Mouse (Mus musculus): ENCODE data around the gene Fam129b. TPM values are rescaled to one million over a fixed set of nuclear protein-coding genes. Genes with fewer than 3 reads are reported as not detected.

Gene Fam129b
- 1.3 TPM for polyA plus RNA-seq (2014; fragmentation: Illumina TruSeq; extraction: RNeasy Lipid Tissue Mini Kit (QIAGEN cat#74804); ENCODE audit: low read depth, low replicate concordance)

DNA sequence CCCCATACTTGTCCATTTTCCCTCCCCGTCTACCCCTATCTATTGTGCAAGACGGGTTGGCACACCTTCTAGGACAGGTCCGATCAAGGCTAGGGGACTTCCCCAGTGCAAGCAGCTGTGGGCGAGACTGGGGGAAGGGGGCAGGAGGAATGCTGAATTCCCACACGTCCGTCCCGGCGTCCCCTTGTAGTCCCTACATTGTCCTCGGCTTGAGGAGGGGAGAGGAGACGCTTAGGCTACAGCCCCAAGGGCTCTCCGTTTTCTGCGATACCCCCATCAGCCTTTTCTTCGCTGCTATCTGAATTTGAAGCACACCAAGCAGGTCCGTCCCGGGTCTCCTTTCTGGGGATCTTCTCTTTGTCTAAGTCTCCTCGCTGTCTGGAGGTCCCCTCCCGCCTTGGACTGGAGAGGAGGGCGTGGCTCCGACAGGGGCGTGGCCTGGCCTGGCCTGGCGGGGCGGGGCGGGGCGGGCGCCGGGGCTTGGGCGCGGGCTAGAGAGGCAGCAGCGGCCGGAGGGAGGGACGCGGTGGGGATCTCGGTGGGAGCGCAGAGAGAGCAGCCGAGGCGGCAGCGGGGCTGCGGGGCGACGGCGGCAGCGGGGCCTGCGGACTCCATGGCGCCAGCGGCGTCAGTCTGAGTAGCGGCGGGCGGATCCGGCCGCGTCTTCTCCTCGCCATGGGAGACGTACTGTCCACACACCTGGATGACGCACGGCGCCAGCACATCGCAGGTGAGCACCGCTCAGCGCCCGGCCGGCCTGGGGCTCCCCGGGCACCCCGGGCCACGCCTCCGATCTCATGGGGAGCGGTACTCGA is at the start of gene Fam129b:
Fam129b (plus strand) TSS at position 440 of the 815 bp plus-strand sequence.

DNA sequence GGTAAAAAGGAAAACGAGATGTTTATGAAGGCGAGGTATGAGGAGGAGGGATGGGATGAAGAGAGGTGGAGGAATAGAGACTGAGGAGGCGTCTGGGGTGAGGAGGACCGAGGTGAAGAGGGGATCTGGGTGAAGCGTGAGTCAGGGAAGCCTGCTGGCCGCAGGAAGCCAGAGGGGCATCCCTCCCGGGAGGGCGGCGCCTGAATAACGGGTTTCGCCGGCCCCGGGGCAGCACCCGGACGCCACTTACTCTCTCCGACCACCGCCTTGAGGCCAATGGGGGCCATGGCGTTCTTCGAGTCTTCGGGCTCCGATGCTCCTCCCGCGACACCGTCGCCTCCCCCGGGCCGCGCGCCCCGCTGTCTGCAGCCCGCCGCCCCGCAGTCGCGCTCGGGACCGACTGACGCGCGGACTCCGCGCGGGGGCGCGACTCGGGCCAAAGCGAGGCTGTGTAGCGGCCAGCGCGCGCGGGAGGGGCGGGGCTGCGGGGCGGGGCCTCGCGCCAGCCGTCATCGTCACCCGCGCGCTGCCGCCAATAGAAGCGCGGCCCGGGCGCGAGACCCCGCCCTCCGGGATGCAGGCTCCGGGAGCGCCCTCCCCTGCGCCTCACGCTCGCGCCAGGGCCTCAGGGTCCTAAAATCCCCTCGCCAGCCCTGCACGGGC is 29.0 kb upstream of the Fam129b start, which contains the start of gene Stxbp1:
Stxbp1 (minus strand) TSS at position 441 of the 663 bp plus-strand sequence.

DNA sequence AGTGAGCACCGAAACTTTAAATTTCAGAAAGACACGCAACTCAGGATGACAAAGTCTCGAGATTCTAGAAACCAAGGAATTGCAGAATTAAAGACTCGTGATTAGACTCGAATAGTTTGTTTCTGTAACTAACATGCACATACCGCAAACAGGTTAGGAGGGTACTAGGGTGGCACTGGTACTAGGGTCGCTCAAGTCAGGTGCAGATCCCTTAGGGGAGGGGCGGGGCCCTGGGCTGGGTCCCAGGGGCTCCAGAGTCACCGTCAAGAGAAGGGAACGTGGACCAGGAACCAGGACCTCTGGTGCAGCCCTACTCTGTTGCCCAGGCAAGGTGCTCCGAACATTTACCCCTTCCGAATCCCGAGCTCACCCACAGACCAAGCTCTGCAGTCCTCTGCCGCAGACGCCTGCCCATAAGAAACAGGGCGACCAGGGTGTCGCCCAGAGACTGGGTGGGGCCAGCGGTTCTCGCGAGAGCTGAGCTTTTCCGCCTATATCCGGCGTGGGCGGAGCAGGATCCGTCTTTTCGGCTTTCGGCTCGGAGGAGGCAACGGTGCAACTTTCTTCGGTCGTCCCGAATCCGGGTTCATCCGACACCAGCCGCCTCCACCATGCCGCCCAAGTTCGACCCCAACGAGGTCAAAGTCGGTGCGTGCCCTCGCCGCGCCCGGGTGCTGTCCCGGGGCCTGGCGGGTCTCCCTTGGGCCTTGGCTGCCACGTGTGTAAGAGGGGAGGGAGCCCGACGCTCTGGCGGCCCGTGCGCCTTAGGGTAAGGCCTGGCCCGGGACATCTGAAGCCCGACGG is 85.5 kb downstream of the Fam129b start, which contains the start of the genes Rpl12 and Lrsam1:
Rpl12 (plus strand) TSS at position 368 of the 804 bp plus-strand sequence.
Lrsam1 (minus strand) TSS at position 423 of the 804 bp plus-strand sequence.

Other genes starting within 250 kb of the Fam129b start
- gene Eng, start 229.5 kb upstream of the Fam129b start, polyA plus RNA-seq (2014; fragmentation: Illumina TruSeq; extraction: RNeasy Lipid Tissue Mini Kit (QIAGEN cat#74804); ENCODE audit: low read depth, low replicate concordance): 2.1 TPM
- 1.1 TPM for gene Fpgs, start 172.0 kb upstream of the Fam129b start, polyA plus RNA-seq (2014; fragmentation: Illumina TruSeq; extraction: RNeasy Lipid Tissue Mini Kit (QIAGEN cat#74804); ENCODE audit: low read depth, low replicate concordance)
- gene Cdk9, start 163.0 kb upstream of the Fam129b start, polyA plus RNA-seq (2014; fragmentation: Illumina TruSeq; extraction: RNeasy Lipid Tissue Mini Kit (QIAGEN cat#74804); ENCODE audit: low read depth, low replicate concordance): 50.0 TPM
- 0.63 TPM for gene Sh2d3c, start 155.1 kb upstream of the Fam129b start, polyA plus RNA-seq (2014; fragmentation: Illumina TruSeq; extraction: RNeasy Lipid Tissue Mini Kit (QIAGEN cat#74804); ENCODE audit: low read depth, low replicate concordance)
- not detected for gene 6330409D20Rik, start 135.1 kb upstream of the Fam129b start, polyA plus RNA-seq (2014; fragmentation: Illumina TruSeq; extraction: RNeasy Lipid Tissue Mini Kit (QIAGEN cat#74804); ENCODE audit: low read depth, low replicate concordance)
- 1.7 TPM for gene Tor2a, start 118.9 kb upstream of the Fam129b start, polyA plus RNA-seq (2014; fragmentation: Illumina TruSeq; extraction: RNeasy Lipid Tissue Mini Kit (QIAGEN cat#74804); ENCODE audit: low read depth, low replicate concordance)
- gene Ttc16, start 100.5 kb upstream of the Fam129b start, polyA plus RNA-seq (2014; fragmentation: Illumina TruSeq; extraction: RNeasy Lipid Tissue Mini Kit (QIAGEN cat#74804); ENCODE audit: low read depth, low replicate concordance): 0.41 TPM
- gene Ptrh1, start 100.3 kb upstream of the Fam129b start, polyA plus RNA-seq (2014; fragmentation: Illumina TruSeq; extraction: RNeasy Lipid Tissue Mini Kit (QIAGEN cat#74804); ENCODE audit: low read depth, low replicate concordance): 3.2 TPM
- gene Cfap157, start 91.7 kb upstream of the Fam129b start, polyA plus RNA-seq (2014; fragmentation: Illumina TruSeq; extraction: RNeasy Lipid Tissue Mini Kit (QIAGEN cat#74804); ENCODE audit: low read depth, low replicate concordance): not detected
- 12.2 TPM for gene Stxbp1, start 28.9 kb upstream of the Fam129b start, polyA plus RNA-seq (2014; fragmentation: Illumina TruSeq; extraction: RNeasy Lipid Tissue Mini Kit (QIAGEN cat#74804); ENCODE audit: low read depth, low replicate concordance)
- gene Rpl12, start 85.4 kb downstream of the Fam129b start, polyA plus RNA-seq (2014; fragmentation: Illumina TruSeq; extraction: RNeasy Lipid Tissue Mini Kit (QIAGEN cat#74804); ENCODE audit: low read depth, low replicate concordance): 240 TPM
- gene Lrsam1, start 85.5 kb downstream of the Fam129b start, polyA plus RNA-seq (2014; fragmentation: Illumina TruSeq; extraction: RNeasy Lipid Tissue Mini Kit (QIAGEN cat#74804); ENCODE audit: low read depth, low replicate concordance): 6.0 TPM
- gene Slc2a8, start 106.0 kb downstream of the Fam129b start, polyA plus RNA-seq (2014; fragmentation: Illumina TruSeq; extraction: RNeasy Lipid Tissue Mini Kit (QIAGEN cat#74804); ENCODE audit: low read depth, low replicate concordance): not detected

Measured in sigmoid colon, adult 10 weeks (tissue).